Mouse (Mus musculus): ENCODE measurements at regions not wholly inside any gene's neighbourhood (a gene's known extent, or its start where the extent isn't known, plus 50 kb on each side); places are given as distances from the start of the nearest gene placed in this dataset.

DNA sequence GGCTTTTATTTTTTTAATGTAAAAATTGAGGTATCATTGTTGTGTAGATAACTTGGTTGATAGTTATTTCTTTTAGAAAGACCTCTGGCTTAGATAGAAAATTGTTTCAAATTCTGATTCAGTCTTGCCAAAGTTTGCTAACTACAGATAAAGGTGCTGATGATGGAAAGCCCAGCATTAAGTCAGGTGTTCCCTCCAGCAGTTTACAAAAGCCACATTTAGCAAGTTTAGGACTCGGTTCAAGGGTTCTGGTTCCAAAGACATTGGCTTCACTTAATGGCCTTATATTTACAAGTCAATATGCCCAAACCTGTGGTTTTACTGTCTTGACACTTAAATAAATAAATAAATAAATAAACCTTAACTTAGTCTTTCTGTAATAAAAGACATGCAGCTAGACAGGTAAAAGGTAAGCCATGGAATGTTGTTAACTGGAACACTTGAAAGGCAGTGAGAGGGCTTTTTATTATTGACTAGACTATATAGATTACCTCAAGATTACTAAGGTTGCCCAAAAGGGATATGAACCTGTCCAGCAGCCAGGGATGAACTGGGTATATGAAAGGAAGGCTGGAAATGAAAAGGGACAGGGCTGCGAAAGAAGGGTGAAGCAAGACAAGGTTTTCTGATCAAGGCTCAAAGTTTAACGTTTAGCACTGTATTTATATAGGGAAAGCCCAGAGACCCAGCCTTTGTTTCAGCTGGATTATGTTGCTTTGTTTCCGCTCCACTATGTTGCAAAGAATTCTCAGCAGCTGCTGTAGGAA lies 1472.9 kb upstream of the Slc10a2 start:
- no peak for DNase-seq

GRCm38 (mm10) chr8:6575241-6575640 lies 1470.1 kb upstream of the Slc10a2 start:
- DNase-seq: no peak

GRCm38 (mm10) chr8:6573492-6573891 lies 1468.3 kb upstream of the Slc10a2 start:
- no peak for DNase-seq

DNA sequence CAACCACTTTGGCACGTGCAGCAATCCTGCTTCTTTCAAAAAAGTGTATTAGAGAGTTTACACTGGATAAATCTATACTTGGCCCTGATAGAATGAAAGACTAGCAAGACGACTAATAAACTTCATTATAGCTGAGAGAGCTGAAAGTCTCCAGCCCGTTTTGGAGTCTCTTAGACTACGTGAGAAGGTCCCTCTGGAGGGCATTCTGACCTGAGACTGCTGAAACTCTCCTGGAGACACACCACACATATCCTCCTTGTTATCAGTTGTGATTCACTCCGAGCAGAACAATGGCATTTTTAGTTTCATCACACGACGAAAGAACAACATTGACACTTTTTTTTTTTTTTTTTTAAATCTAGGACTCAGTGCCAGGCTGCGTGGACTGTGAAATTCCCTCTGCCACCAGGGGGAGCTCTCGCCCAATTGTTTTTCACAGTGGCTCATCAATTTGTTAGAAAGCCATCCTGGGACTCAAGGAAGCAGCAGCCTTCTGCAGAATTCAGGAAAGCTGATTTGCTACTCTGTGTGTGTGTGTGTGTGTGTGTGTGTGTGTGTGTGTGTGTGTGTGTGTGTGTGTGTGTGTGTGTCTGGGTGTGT lies 1467.0 kb upstream of the Slc10a2 start:
- DNase-seq: peak; percentile 79

- DNase-seq: no peak
Measured at GRCm38 (mm10) chr8:6550965-6551364, 1445.8 kb upstream of the Slc10a2 start.

DNA sequence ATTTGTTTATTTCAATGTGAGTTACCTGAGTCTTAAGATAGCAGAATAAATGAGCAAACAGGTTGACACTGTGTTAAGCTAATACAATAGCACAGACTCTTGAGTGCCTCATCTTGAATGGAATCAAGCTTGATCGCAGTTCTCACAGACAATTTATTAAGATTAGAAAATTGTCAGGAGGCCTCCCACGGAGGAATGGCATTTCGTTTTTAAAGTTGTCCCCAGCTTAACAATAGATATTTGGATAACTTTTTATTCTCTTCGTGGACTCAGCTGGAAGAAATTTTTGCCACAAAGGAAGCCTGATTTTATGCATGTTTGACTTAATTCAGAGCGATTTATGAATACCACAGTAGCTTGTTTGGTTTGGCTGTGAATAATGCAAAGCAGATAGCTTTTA lies 1422.0 kb upstream of the Slc10a2 start:
- DNase-seq: no peak

DNA sequence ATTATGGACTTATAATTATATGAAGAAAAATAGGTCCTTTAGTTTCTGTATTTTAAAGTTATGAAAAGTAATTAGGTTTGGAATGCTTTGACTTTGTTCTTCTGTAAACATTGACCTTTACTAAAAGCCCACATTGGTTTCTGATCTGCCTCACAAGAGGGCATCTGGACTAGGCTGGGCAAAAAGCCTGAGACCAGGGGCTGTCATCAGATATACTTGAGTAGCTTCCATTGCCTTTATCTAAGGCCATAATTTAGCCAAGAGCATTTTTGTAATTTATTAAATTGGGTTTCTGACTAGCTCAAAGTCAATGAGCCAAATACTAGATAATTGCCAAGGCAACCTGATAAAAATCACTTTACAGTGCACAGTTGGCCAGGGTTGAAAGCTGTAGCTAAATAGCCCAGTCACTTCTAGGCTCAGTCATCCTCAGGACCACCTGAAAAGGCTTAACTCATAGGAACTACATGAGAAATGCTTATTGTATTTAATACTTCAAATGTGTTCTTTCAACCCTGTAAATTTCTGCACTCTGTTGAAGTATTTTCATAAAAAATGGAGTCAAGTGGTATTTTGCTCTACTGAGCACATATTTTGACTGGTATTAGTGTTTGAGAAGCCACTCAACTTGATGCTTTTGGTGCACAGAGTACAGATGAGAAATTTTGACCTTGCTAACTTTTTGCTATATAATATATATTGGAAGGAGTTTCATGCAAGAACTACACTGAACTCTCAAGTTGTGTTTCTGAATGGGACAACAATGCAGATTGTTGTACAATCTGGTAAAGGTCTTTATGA lies 1410.9 kb upstream of the Slc10a2 start:
- peak; percentile 27 for DNase-seq

GRCm38 (mm10) chr8:6492453-6492852 lies 1387.3 kb upstream of the Slc10a2 start:
- no peak for DNase-seq

DNA sequence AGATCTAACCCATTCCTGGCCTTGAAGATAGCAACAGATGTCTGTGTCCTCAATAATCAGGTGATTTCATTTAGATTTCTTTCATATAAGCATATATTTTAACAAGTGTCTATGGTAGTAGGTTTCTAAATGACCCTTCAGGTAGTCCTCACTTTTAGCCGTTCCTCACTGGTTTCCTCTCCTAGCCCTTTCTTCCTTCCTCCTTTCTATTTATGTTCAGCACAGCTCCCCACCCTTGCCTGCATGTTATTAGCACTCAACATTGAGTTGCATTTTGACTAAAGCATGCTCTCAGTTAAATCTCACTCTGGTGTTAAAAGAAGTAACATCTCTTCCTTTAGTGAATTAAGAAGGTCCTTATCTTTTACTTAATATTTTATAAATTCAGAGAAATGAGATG lies 1376.8 kb upstream of the Slc10a2 start:
- no peak for DNase-seq

DNA sequence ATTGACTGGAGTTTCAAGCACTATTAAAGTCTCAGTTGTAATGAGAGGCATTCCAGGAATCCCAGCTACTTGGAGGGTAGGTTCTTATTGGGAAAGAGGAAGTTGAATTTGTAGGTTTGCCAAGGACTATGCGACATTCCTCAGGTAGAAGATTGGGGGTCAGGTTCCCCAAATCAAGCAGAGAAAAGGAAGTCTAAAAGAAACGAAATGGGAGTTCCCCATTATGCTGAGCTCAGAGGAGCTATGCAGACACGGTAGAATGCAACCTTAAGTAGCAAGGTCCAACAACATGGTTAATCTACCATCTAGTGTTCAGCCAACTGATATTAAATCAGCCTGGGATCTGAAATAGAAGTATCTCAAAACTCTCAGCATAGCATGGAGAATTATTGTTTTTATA lies 1365.9 kb upstream of the Slc10a2 start:
- DNase-seq: no peak

GRCm38 (mm10) chr8:6456553-6457180 lies 1351.5 kb upstream of the Slc10a2 start:
- no peak for DNase-seq

- no peak for DNase-seq
Measured at GRCm38 (mm10) chr8:6448301-6448700, 1343.2 kb upstream of the Slc10a2 start.

DNA sequence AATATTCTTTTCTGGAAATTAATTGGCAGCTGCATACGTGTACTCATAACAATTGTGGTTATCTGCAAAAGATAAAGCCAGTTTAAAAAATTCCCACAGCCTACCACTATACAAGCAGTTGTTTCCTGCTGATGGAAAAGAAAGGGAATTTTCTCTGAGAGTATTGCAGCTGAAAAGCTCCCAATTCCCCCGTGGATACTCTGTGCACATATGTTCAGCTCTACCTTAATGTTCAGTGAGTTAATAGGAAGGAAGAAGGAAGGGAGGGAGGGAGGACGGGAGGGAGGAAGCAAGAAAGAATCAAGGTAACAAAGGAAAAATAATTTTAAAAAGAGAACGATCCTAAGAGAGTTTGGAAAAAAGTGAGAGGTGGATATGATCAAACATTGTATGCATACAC lies 1333.9 kb upstream of the Slc10a2 start:
- DNase-seq: no peak

Data from kidney, adult 9 months (tissue).